Mouse (Mus musculus): ENCODE data around the gene 1700025C18Rik.

Gene 1700025C18Rik

DNA sequence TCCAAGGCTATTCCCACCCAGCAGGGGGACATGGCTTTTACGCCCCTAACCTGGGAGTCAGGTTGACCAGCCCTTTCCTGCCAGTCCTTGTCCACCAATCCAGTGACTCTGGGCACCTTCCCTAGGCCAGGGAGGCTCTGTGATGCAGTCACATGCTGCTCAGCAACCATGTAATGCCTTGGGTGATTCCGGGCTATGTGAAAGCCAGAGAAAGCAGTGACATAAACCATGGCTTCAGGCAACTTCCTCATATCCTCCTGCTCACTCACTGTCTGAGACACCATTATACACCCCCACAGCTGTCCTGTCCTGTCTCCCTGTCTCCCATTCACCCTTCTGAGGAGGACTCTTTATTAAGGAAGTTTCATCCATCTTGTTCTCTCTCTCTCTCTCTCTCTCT, at the start of gene 1700025C18Rik:
Gene 1700025C18Rik, minus strand, starts transcription at position 101 of the 400 bp plus-strand sequence.
- no peak for DNase-seq (ENCODE audit: low read depth, low spot score)

DNA sequence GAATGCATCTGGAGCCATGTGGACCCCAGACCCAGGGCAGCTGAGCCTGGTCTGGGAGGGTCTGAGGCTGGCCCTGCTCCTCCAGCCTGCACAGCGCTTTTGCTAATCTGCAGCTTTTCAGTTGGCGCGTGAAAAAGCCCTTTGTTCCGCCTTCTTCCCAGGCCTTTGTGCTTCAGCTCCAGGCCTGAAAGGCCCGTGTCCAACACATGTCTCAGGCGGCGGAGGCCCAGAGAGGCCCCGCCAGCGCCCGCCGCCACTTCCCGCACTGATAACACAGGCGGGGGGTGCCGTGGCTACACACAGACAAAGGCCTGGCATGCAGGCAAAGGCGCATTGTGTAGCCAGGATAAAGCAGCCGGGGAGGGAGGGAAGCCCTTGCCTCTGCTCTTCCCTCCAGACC, 45.5 kb upstream of the 1700025C18Rik start:
- no peak for DNase-seq (ENCODE audit: low read depth, low spot score)

DNA sequence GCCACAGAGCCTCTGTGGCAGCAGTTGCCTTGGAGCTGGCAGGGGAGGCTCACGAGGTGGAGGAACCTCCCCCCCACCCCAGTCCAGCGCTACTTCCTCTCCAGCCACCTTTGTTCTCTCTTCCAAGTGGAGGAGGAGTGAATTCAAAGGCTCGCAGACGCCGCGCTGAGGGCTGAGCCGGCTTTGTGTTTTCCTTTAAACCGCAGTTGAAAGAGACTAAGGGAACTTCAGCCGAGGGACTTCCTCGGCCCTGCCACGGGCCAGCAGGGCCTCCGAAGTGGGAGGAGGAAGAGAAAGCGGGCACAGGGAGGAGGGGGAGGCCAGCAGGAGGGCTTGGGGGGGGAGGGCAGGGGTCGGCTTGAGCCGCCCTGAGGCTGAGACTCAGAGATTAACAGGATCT, 43.0 kb upstream of the 1700025C18Rik start:
- no peak for DNase-seq (ENCODE audit: low read depth, low spot score)

DNA sequence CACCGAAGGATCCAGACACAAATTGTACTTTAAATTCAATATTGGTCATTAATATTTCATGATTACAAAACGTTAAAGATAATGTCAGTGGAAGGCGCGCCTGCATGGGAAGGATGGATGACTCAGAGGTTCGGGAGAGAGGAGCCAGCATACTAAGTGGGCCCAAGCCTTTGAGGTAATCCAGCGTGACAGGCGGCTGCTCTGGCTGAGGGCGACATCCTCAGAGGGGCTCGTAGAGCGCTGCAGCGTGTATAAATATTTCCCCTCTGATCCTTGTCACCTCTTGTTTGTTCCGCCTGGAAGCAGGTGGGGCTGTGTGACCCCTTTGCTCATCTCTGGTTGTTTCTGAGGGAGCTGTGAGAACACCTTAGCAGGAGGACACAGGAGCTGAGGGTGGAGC, 40.9 kb upstream of the 1700025C18Rik start:
- DNase-seq (ENCODE audit: low read depth, low spot score) = no peak

DNA sequence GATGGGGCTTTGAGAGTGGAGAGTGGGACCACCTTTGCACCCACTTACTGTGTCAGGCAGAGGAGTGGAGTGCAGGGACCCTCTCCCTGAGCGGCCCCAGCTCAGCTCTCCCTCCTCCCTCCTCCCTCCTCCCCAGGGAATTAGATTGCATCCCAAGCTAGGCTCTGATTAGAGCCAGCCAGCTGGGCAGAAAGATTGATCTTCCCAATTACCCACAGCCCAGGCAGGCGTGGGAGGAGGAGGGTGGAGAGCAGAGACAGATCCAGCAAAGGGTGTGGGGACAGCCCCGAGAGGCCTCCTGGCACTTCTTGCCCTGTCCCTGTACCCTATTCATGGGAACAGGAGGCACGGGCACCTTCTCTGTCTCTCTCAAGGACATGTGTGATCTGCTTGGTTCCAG, 38.6 kb upstream of the 1700025C18Rik start:
- no peak for DNase-seq (ENCODE audit: low read depth, low spot score)

DNA sequence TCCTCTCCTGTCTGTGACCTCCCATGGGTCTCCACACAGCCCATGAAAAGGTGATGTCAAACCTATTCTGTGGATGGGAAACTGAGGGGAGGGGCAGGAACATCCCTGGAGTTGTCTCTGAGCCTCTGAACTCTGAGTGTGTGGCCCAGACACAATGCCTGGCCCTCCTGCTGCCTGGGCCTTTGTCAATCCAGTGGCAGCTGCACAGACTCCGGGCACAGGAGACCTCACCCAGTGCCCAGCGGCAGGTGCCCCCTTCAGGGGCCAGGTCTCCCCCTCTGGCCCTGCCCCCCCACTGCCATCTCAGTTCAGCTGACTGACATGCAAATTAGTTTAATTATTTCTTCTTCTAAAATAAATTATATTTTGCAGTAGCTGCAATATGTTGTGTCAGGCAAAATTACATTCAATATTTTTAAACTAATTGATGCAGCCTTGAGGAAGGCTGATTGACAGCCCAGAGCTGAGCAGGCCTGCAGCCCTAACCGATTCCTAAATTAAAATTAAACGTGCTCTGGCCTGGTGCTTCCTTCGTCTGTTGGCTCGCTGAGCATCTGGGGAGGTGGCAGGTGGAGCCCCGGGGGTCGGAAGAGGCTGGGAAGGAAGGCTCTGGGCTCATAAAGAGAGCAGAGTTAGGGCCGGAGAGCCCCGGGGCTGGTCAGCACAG, 36.5 kb upstream of the 1700025C18Rik start:
- DNase-seq (ENCODE audit: low read depth, low spot score) = no peak

DNA sequence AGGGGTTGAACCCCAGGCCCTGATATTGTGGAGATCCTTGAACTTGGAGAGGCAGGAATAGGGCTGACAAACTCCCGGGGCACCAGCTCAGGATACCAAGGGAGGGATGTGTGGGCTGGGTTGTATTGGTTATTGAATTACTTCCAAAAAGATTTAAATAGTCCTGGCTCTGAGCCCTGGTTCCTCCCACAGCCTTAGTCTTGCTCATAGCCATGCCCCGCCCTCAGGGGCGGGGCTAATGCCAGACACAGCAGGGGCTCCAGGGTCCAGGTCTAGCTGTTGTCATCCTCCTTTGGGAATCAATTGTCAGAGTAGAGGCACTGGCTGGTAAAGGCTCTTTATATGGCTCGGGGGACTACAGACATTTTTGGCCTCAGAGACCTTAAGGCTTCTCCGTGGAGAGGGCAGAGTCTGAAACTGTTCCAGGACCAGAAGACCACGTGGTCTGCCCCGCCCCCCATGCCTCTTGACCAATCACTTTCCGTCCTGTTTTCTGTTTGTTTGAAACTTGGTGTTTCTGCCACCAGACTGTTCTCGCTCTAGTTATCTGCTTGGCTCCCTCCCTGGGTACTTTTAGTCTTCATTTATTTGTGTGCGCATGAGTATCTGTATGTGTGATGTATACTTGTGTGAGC, 30.8 kb upstream of the 1700025C18Rik start:
- DNase-seq (ENCODE audit: low read depth, low spot score) = no peak

DNA sequence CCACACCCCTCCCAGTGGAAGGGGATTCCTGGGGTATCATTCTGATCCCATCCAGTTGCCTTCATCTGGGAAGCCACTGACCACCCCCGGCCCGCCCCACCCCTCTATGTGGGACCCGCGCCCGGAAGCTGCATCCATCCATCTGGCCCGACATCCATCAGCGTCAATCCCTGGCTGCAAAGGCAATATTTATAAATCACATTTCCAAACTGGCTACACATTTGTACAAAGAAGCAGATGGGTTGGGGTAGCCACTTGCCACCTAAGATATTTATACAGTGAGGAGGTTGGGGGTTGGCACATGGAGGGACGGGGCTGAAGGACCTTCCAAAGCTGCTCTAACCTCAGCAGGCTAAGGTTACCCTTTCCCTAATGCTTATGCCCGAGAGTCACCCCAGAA, 30.2 kb upstream of the 1700025C18Rik start:
- no peak for DNase-seq (ENCODE audit: low read depth, low spot score)

DNA sequence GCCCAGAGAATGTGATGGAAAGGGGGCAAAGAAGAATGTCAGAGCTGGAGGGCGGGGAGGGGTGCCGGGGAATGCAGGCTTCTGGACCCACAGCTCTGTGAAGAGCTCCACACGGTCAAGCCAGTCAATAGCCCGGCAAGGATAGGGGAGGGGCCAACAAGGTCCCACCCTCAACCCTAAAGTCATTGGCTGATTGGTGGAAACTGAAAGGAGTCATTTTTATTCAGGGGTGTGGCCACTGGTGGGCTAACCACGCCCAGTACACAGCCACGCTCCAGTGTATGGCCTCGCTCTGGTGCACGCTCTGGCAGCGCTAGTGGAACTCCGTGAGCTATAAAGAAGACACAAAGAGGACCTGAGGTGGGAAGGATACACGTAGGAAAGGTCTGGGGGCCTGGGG, 23.2 kb upstream of the 1700025C18Rik start:
- DNase-seq (ENCODE audit: low read depth, low spot score) = peak; percentile 69

DNA sequence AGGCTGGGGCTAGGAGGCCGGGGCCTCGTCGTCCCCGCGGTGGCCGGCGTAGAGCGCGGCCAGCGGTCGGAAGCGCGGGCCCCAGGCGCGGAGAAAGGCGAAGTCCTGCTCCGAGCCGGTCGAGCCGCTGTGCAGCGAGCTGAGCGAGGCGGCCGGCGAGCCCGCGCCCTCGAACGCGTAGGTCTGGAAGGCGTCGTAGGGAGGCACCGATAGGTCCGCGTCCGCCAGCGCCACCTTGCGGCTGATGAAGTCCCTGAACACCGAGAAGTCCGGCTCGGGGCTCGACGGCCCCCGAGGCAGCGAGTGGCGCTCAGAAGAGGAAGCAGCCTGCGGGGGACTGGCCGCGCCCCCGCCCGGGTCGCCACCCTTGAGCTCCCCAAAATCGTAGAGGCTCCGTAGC, 21.6 kb upstream of the 1700025C18Rik start:
- DNase-seq (ENCODE audit: low read depth, low spot score) = peak; percentile 59

DNA sequence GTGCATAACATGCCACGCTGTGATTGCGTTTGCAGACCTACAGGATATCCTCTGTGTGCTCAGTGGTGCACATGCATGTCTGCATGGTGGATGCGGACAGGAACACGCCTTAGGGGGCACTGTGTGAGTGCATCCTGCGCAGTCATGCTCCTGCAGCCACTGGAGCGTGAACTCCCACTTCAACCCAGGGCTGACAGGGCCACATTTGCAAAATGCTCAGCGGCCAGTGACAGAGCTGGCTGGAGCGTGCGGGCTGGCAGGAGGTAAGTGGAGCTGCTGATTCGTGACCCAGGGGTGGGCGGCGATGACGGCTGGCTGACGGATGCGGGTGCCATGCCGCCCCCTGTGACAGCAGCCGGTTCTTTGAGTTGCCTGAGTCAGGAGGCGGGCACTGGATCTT, 16.0 kb upstream of the 1700025C18Rik start:
- DNase-seq (ENCODE audit: low read depth, low spot score) = no peak

DNA sequence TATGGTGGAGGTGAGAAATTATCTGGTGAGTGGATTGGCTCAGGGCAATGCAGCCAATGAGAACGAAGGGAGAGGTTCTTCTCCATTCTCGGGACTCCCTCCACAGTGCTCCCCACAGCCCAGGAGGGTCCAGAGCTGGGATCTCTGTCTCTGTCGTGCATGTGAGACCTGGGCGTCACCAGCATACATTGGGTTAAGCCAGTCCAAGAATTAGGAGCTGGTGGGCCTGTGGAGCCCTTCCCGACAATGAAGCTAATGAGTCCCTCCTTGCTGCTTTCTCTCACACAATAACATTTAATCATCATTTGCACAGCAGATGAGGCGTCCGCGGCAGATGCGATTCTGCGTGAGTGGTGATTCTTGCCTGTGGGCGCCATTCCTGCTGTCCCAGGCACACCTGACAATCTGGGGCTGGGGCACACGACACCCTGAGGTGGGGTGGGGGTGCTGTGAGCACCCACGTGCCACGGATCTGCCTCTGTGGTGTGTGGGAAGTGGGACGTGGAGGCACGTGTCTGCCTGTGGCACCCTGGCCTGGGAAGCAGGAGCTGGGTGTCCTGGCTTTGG, 15.0 kb upstream of the 1700025C18Rik start:
- DNase-seq (ENCODE audit: low read depth, low spot score) = no peak

DNA sequence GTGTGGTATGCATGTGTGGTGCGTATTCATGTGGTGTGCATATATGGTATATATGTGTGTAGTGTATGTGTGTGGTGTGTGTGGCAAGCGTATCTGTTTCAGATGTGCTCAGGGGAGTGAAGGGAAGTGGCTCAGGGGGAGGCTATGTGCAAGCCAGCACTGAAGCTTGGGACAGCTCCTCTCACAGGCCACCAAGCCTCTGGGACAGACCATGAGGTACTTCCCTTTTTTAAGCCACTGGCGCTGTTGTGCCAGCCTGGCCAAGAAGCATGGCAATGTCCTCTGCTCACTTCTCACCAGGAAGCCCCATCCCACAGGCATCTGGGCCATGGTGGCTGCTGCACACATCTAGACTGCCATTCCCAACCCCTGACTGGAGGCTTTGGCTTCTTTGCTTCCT, 12.4 kb upstream of the 1700025C18Rik start:
- no peak for DNase-seq (ENCODE audit: low read depth, low spot score)

DNA sequence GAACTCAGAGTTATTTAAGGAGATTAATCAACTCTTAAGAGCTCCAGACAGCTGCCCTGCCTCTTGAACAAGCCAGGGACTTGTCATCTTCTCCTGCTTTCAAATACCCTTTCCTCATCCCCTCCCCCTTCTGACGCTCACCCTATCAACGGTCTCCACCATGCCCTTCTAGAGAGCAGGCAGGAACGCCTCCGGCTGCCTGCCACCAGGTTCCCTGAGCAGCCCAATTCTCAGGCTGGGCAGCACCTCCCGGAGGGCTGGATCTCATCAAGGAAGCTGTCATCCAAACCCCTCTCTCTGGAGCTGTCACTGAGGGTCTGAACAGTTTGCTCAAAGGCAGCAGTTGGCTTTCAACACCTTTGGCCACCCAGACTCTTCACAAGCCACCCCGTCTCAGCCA, 10.2 kb upstream of the 1700025C18Rik start:
- DNase-seq (ENCODE audit: low read depth, low spot score) = no peak

DNA sequence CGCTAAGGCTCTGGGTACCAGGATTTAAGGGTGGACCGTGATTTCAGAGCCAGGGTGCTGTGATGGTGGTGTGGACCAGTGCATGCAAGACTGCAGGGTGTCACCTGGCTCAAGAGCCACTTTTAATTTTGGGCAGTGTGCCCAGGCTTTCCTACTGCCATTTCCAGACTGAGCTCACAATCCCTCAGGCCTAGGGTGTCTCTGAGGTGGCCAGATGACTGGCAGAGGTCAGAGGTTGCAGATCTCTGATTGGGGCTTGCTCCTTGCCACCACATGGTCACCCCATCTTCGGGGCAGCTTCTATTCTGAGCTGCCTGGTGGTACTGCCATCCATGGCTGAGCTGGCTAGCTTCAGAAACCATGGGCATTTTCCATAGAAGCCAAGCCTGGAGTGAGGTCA, 8.3 kb upstream of the 1700025C18Rik start:
- no peak for DNase-seq (ENCODE audit: low read depth, low spot score)

DNA sequence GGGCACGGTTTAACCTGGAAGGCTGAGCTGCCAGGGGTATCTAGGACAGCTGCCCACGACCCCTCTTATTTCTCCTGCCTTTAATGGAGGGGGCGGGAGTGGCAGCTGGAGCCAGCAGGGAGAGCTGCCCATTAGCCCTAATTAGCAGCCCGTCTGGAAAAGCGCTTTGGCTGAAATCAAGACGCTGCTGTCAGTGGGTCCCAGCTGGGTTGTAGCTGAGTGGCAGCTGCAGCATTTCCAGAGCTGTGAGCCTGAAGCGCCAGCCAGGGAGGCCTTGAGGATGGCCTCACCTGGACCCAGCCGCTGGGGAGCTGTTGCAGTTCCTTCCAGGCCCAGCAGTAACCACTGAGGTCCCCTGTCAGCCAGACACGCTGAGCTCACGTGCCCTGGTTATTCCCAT, 5.8 kb upstream of the 1700025C18Rik start:
- DNase-seq (ENCODE audit: low read depth, low spot score) = no peak

DNA sequence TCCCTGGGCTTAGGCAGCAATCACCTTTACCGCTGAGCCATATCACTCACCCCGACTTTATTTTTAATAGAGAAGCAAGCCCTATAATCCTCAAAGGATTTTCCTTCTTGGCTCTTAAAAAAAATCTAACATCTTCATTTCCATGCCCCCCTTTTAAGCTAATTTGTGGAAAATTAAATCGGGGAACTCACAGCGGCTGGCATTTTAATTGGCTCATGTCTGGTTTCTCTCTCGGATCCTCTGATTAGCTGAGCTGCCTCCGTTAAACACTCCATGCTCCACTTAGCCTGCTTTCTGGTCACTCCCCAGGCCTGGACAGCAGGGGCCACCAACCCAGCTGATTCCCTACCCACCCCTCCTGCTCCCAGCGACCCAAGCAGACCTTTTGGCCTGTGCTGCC, 1.8 kb upstream of the 1700025C18Rik start:
- no peak for DNase-seq (ENCODE audit: low read depth, low spot score)

DNA sequence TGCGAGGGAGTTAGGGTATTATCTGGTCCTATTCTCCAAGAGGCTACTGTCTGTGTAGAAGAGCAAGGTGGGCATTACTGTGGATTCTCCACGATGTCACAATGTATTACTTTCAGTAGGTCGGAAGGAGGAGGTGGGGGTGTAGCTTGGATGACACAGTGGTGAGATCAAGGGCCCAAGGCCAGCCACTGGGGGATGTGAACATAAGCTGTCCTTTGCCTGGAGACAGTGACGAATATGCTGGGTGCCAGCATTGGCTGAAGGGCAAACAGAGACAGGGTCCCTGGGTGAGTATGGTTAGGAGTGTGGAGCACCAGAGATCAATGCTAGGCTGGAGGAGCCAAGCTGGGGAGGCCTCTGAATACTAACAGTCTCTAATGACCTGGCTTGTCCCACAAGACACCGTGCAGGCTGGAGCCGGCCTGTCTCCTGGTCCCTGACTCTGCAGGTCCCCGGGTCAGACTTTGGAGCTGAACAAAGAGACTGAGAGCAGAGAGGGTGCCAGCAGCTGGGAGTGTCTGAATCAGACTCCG, 949 bp upstream of the 1700025C18Rik start:
- no peak for DNase-seq (ENCODE audit: low read depth, low spot score)

DNA sequence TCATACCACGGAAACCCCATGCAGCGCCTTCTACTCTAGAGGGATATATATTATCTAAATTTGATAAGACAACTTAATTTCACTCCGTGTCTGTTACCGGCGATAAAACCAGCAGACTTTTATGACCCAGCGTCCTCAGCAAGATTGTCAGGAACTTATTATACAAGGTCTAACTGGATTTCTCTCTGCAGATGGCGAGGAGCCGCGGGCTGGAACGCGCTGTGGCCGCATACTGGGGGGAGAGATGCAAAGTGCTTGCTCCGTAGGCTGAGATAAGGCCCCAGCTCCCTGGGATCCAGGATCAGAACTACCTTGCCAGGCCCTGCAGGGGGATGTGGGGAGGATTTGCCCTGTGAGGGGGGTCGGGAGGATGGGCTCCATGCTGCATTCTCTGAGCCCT, 1.1 kb downstream of the 1700025C18Rik start:
- DNase-seq (ENCODE audit: low read depth, low spot score) = no peak

DNA sequence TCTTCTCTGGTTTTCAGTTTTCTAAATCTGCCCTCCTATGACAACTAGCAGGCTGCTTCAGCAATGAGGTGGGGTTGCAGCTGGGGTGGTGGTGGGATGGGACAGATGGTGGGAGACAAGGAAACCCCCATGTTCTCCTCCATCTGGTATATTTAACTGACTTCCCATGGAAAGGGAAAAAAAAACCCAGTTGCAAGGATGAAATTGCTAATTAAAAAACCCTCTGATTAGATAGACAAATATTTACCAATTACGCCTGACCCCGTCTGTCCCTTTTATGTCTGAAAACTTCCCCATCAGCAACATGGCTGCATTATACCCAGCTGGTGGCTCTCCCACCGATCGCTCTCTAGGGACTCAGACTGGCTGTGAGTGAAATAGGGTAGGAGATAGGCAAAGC, 3.9 kb downstream of the 1700025C18Rik start:
- DNase-seq (ENCODE audit: low read depth, low spot score) = no peak

DNA sequence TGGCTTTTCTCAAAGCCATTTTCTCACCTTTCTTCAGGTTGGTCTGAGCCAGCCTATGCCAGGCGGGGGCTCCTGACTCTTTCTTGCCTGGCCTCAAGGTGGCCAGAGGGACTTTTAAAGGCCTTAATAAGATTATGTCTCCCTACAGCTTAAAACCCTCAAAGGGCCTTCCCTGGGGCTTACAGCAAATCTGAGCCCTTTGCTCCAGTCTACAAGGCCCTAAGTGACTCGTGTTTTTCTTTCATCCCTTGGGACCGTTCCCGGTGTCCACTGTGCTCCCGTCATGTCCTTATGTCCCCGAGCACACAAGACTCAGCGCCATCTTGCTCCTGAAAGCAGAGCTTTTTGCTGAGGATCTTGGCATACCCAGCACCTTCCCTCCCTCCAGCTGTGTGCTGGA, 9.3 kb downstream of the 1700025C18Rik start:
- no peak for DNase-seq (ENCODE audit: low read depth, low spot score)

DNA sequence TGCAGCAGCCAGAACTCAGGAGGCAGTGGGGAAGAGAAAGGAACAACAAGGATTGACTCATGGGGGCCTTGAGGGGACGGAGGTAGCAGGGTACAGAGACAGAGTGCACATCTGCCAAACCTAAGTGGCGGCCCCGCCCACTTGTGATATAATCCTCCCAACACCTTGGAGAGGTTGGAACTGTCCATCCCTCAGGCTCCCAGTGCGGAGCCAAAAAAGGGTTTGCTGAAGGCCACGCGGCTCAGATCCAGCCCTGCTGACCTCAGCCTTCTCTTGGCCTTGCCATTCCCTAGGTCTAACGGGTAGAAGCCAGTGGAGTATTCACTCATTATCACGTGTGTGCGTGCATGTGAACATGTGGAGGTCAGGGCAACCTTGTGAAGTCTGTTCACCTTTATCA, 9.9 kb downstream of the 1700025C18Rik start:
- no peak for DNase-seq (ENCODE audit: low read depth, low spot score)

DNA sequence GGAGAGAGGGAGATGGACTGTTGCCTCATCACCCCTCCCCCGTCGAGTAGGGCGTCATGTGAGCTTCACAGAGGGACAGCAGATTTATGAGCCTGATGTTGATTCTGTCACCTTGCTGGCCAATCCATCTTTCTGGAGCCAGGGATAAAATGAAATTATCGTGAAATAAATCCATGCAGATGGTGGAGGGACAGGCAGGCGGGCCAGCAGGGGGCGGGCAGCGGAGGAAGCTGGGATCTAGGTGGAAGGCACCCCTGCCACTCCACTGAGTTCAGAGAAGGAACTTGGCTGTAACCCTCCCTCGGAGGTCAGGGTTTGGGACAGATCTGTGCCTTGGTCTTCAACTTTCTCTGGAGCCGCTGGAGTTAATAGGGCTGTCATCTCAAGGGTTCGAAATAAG, 11.9 kb downstream of the 1700025C18Rik start:
- DNase-seq (ENCODE audit: low read depth, low spot score) = no peak
